Mouse (Mus musculus): ENCODE data around the gene Pdlim7.

DNA sequence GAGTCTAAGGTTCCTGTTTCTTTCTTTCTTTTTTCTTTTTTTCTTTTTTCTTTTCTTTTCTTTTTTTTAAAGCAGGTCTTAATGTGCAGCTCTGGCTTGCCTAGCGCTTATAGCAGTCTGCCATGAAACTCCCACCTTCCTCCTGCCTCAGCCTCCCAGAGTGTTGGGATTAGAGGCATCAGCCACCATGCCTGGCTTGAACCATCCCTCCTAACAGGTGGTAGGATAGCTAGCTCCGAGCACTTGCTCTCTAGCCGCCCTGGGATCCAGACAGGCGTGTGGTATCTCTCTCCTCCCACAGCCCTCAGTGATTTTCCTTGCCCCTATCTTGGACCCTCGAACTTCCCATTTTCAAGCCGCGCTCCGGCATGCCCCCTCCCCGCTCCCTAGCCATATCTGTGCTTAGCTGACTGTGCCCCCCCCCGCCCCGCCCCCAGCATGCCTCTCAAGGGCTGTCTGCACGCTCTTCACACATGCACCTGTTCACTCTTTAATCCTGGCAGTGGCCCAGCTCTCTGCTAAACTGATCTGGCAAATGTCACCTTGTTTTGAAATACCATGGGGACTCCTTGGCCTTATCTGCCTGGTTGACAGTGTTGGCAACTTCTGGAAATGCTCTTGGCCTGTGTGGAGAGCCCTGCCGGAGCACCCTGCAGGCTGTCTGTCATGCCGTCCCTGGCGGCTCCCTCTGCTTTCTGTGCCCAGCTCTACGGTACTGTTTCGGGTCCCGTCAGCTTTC is 18.4 kb downstream of the Pdlim7 start:
- no peak for TF ChIP-seq CTCF (IDR thresholded peaks at IDR 0.05; ENCODE audit: control insufficient read depth, insufficient read depth, low read length)
- TF ChIP-seq POLR2A (IDR thresholded peaks at IDR 0.05; ENCODE audit: borderline replicate concordance, control insufficient read depth, low read depth, low read length): no peak

Data from bone marrow, adult 2 months (tissue).